Mouse (Mus musculus) hematopoietic stem cell, adult 5-6 weeks (primary cell): ENCODE measurements around the gene Smg6. TPM values are rescaled to one million over a fixed set of nuclear protein-coding genes. Genes with fewer than 3 reads are reported as not detected.

Experiments
- ATAC-seq, 2 experiments: fragments of 125-278 bp in 1 of 2; replicated peaks in 1 of 2; 2 replicates each; pipeline ENCODE4 v1.8.0; 2016 to 2017; ENCODE audit warnings: inconsistent platforms in 2 of 2, mild to moderate bottlenecking in 2 of 2, moderate number of reproducible peaks in 2 of 2, low read depth in 1 of 2, moderate TSS enrichment in 1 of 2; ENCODE audit not compliant: low FRiP score in 2 of 2, poor library complexity in 2 of 2, severe bottlenecking in 2 of 2, insufficient read depth in 1 of 2, low TSS enrichment in 1 of 2
- total RNA-seq: library from RNA; stranded (forward); fragments of 172-1452, 232-1000 nt; gene quantifications from 2 replicates; pipeline ENCODE4 v1.2.3, GENCODE M21; 2017

Gene Smg6
- total RNA-seq, 1 experiment from 2014 or later: 87.5 TPM

DNA sequence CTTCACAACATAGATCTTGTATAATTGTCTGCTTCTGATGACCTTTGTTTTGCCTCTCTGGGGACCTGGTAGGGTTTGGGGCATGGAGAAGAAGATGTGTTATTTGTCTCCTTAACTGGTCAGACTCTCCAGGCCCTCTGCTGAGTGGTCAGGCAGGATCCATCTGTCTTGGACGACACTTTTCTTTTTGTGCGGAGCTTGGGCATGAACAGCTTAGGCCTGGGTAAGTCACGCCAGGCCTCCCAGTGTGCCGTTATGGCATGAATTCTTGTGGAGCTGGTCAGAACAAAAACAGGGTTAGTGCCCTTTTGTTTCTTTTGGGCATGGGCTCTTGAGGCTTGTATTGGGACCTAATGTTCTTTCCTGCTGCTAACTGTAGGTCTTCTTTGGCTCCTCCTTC lies 89.2 kb downstream of the Smg6 start:
- ATAC-seq: no peak

DNA sequence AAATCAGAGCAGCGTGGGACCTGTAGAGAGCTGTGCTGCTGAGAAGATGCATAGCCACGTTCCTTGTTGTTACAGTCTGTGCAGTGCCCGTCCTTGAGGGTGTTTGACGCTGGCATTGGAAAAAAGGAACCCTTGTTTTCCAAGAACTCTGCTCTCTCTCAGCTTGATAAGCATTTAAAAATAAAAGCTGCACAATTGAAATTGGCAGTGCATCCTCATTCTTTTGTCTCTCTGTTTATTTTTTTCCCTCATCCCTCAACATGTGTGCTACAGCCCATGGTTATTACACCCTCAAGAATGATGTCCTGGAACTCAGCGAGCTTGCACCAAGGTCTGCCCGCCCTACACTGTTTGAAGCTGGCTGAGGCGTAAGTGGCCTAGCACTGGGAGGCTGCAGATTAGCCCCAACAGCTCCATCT lies 89.8 kb downstream of the Smg6 start:
- ATAC-seq: no peak

DNA sequence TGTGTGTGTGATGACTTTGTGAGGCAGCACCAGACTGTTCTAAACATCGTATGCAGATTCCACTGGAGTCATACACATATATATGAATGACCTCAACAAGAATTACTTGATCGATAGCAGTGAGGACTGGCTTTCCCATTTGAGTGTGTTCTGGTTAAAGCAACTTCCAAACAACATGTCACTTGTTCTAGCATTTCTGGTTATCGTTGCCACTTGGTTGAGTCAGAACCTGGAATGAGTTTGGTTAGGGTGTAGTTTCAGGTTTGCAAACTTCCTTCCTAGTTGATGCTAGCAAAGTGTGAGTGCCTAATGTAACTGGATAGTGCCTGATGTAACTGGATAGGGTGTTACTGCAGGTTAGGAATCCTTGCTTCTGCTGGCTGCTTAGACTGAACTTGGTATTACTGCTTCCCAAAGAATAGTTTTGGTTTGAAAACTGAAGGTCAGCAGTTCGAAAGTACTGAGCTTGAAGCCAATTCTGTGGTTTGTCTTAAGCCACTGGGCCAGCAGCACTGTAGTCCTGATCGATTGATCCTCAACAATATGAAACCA lies 90.8 kb downstream of the Smg6 start:
- no peak for ATAC-seq

DNA sequence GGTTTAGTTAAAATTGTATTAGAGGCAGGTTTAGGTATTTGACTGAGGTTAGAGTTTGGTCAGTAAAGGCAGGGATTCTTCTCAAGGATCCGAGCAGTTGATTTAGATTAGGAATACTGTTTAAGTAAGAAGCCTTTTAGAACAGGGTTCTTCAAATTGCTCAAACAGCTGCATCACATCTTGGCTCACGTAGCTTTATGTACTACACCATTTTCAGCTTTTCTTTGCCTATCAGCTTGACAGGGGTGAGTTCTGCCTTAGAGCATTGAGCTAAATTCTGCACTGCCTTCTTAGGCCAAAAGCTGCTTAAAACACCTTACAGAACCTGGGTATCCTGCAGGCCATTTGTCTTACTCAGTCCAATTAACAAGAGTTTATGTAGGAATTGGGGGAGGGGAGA lies 92.2 kb downstream of the Smg6 start:
- ATAC-seq: no peak

DNA sequence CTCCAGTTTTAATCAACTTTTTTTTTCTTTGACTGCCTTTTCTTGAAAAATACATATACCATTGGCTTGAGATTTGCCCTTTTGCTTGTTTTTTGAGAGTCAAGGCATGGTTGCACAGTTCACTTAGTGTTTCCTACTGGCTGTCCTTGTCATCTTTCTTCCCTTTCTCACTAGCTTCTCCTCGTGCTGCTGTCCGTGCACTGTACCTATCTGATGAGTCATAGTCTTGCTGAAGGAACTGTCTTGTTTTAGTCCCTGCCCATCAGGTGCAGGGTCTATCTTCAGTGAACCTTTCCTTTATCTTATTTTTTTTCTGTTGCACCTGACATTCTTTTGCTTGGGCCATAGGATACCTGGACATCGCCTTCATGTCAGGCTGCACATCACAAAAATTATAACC lies 101.4 kb downstream of the Smg6 start:
- no peak for ATAC-seq

- no peak for ATAC-seq
Observed at GRCm38 (mm10) chr11:75027616-75028015, 102.0 kb downstream of the Smg6 start.

DNA sequence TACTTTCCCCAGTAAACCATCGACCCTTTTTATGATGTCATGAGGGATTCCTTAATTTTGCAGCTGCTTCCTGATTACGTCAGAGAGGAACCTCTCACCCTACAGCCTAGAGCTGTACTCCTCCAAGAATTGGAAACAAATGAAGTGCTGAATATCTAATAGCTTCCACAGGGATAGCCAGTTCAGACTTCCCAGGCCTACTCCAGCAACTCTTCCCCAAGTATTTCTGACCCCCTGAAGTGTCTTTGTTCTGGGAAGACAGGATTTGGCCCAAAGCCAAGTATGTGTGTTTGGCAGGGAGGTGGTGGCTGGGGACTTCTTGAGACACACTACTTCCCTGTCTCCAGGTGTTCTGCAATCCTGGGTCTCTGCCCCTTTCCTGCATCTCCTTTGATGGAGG lies 105.6 kb downstream of the Smg6 start:
- ATAC-seq: no peak

DNA sequence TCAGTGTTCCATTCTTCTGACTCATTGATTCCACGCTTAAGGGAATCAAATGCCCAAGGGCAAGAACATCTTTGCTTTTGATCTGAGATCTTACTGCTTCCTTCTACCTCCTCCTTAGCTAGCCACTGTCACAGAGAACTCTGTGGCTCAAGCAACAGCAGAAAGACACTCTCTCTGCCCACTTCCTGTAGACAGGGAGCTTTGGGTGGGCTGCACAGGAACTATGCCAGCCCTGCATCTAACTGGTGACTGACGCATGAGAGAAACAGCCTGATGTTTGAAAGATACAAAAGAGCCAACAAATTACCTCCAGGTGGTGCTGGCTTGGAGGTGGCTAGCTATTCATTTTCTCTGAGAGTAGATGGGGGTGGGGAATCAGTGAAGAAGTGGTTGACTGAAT lies 107.3 kb downstream of the Smg6 start:
- peak in 1 of 2 experiments; percentile 22; a peak in 1 of 4 replicates for ATAC-seq

- ATAC-seq: no peak
Observed at GRCm38 (mm10) chr11:75033581-75034067, 108.0 kb downstream of the Smg6 start.

DNA sequence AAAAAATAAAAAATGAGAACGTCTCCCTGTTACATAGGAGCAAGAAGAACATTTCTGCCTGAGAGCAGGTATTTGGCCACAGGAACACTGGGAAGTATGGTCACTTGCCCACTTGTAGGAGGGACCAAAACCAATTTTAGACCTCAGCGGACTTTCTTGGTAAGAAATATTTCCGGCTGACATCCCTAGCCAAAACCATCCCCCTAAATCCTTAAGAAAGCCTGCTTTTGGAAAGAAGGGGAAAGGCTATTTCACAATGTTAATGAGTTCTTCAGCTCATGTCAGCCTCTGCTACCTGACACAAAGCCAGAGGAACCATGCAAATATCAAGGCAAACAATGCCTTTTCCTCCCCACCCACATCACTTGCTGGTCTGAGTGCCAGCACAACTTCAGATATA lies 108.5 kb downstream of the Smg6 start:
- no peak for ATAC-seq

- ATAC-seq: no peak
Observed at GRCm38 (mm10) chr11:75044333-75044732, 118.7 kb downstream of the Smg6 start.

DNA sequence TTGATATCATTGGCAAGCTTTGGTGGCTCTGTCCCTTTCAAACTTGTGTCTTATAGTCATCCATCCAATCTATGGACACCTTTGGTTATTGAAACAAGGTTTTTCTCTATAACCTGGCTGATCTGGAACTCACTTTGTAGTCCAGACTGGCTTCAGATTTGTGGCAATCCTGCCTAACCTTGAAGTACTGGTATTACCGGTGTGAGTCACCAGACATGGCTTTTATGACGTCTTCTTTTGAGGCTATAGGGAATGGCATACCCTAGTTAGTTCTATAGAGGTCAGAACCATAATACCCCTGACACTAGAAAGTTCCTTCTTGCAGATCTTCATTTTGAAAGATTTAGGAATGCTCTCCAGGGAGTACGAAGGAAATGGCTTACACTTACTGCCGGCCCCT lies 120.2 kb downstream of the Smg6 start:
- ATAC-seq: no peak

DNA sequence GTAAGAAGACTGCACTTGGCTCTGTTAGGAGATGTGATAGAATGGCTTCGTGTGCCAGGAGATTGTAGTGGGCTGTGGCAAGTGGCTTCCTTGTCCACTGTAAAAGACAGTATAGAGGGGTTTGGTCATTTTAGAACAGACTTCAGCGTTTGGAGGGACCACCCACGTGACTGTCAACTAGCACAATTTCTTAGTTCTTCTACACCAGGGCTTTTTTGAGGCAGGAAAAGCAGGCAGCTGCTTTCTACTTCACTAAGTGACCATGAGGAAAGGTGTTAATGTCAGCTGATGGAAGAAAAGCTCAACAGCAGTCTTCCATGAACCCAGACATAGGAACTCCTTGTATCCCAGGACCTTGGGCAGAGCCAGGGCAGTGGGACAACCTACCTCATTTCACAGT lies 121.0 kb downstream of the Smg6 start:
- ATAC-seq: no peak

DNA sequence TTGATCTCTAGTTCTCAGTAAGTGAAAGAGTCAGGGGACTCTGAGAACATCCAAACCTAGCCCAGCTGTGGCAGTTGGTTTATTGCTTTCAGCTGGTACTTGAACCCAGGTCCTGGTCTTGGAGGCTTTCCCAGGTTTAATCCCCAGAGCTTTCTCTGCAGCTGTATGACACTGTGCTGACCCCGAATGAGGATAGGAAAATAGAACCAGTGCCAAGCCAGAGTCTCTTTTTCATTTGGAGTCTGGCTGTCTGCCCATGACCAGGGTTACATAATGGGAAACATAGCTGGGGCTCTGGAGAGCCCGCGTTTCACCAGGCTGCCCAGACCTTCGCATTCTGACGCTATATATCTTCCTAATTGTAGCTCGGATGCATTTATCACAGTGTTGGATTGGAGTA lies 121.4 kb downstream of the Smg6 start:
- peak; percentile 32 to 36; a peak in 1 of 4 replicates for ATAC-seq

DNA sequence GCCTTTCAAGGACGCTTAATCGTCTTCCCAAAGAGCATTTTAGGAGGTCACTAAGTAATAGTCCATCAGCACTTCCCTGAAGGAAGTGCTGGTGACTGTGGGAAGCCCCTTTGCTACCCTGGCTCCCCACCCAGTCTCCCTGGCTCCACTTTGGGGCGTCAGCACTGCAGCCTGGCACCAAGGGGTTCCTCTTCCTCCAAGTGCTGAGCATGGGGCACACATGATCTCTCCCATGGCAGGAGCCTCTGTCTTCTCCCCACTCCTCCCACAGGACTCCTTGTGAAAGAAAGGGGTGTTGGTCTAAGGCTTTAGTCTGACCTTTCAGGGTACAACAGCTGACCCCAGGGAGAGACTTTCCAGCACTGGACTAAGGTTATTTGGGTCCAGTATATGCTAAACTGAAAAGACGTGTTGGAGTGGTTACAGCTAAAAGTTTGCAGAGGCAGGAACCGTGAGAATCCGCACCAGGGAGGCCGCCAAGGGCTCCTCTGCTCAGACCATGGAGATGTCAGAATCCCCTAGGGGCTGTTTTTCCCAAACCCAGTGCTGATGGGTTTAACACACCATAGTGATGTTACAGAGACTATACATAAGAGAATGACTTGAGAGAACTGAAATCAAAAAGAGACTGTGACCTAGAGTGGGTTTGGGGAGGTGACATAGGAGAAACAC lies 122.2 kb downstream of the Smg6 start:
- no peak for ATAC-seq

GRCm38 (mm10) chr11:75049146-75049545 lies 123.5 kb downstream of the Smg6 start:
- no peak for ATAC-seq

DNA sequence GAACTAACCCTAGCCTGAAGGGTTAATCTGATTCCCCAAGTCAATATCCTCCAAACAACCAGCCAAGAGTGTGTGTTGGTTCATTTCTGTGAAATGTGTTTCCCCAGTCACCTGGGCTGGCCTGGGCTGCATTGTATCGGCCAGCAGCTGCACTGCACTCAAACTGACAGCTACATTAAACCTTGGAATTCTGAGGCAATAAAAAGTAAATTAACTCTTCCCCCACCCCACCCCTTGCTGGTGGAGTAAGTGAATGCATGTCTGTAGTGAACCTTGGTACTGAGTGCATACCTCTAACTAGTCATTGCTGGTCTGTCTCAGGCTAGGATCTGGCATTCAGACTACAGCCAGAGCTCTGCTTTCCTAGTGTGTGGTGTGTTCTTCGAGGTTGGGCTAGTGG lies 124.2 kb downstream of the Smg6 start:
- no peak for ATAC-seq

- no peak for ATAC-seq
Observed at GRCm38 (mm10) chr11:75051239-75051638, 125.6 kb downstream of the Smg6 start.
